Mouse (Mus musculus) erythroblast, embryonic 14.5 days (primary cell): ENCODE measurements at regions not wholly inside any gene's neighbourhood (a gene's known extent, or its start where the extent isn't known, plus 50 kb on each side); places are given as distances from the start of the nearest gene placed in this dataset.

Source experiments
- GATA1 ChIP-seq: IDR thresholded peaks from 2 replicates; pipeline ENCODE4 v1.6.1; 2012; ENCODE audit warnings: low read length, inconsistent platforms, mixed read lengths
- TAL1 ChIP-seq: IDR thresholded peaks from 3 replicates; pipeline ENCODE4 v1.6.1; 2012; ENCODE audit warnings: low read length, inconsistent platforms, mixed read lengths

- TF ChIP-seq GATA1 (no peak), TAL1 (no peak)
Measured at GRCm38 (mm10) chr10:12018281-12018680, 675.1 kb downstream of the Epm2a start.
